Mouse (Mus musculus) spleen, adult 2 months (tissue): ENCODE measurements around the gene Eif2b4. TPM values are rescaled to one million over a fixed set of nuclear protein-coding genes. Genes with fewer than 3 reads are reported as not detected.

Experiments
- DNase-seq, 2 experiments: peaks; one replicate each; pipeline versions ENCODE4 v3.0.0 to v3.0.0-alpha.2; 2012 to 2021; ENCODE audit warnings: low spot score in 2 of 2, low read depth in 1 of 2
- H3K27ac ChIP-seq: fragments of 200-500 bp; 2 replicates; pipeline ENCODE4 v1.5.1; 2012; ENCODE audit warnings: low read length, inconsistent platforms; ENCODE audit not compliant: insufficient read depth
- H3K27me3 ChIP-seq: fragments of 200-500 bp; 2 replicates; pipeline ENCODE4 v1.6.1; 2012; ENCODE audit warnings: mild to moderate bottlenecking, moderate library complexity, low read length, inconsistent platforms; ENCODE audit not compliant: control insufficient read depth, insufficient read depth
- H3K36me3 ChIP-seq: fragments of 200-500 bp; 2 replicates; pipeline ENCODE4 v1.6.1; 2012; ENCODE audit warnings: mild to moderate bottlenecking, low read length, inconsistent platforms; ENCODE audit not compliant: control insufficient read depth, insufficient read depth
- H3K4me1 ChIP-seq: fragments of 200-500 bp; 2 replicates; pipeline ENCODE4 v1.6.1; 2011; ENCODE audit warnings: inconsistent platforms; ENCODE audit not compliant: control insufficient read depth, insufficient read depth, insufficient read length
- H3K4me3 ChIP-seq: fragments of 200-500 bp; 2 replicates; pipeline ENCODE4 v1.5.1; 2011; ENCODE audit warnings: mild to moderate bottlenecking, inconsistent platforms; ENCODE audit not compliant: insufficient read depth, insufficient read length; ENCODE audit errors: extremely low read depth
- CTCF ChIP-seq: fragments of 200-500 bp; IDR thresholded peaks from 2 replicates; pipeline ENCODE4 v1.5.1; 2011; ENCODE audit warnings: mild to moderate bottlenecking, inconsistent platforms; ENCODE audit not compliant: insufficient read depth, insufficient read length, insufficient replicate concordance; ENCODE audit errors: extremely low read depth
- POLR2A ChIP-seq: fragments of 200-500 bp; IDR thresholded peaks from 2 replicates; pipeline ENCODE4 v1.6.1; 2011; ENCODE audit warnings: low read depth, low read length, inconsistent platforms
- WGBS: fragments of 180-500 bp; shearing (Covaris S2); methylation state at CpG from one replicate; pipeline ENCODE4 v1.1.7; 2018; 5-methylcytosine and 5-hydroxymethylcytosine counted together
- polyA plus RNA-seq: library from polyadenylated mRNA; depleted of rRNA; stranded (reverse); fragments of >200 nt; gene quantifications from 2 replicates; pipeline ENCODE4 v1.2.3, GENCODE M21; 2012

The Eif2b4 gene
- polyA plus RNA-seq, 1 experiment: 31.9 TPM

GRCm38 (mm10) chr5:31194486-31195485 is 1.6 kb upstream of the Eif2b4 start:
- H3K4me1 ChIP-seq: peaks cover 7% of the 10 kb centered on the region; the same call in 1 of the 2 replicates
- 91% methylated on average over 16 of the region's 16 CpGs for WGBS
- no peak for TF ChIP-seq CTCF
- no peak overlapping the region for H3K27ac ChIP-seq
- peaks cover 52% of the 10 kb centered on the region for H3K36me3 ChIP-seq
- no peak overlapping the region for H3K4me3 ChIP-seq
- no peak for DNase-seq
- no peaks in the 10 kb centered on the region for H3K27me3 ChIP-seq

- Histone ChIP-seq H3K27me3 (no peaks in the 10 kb centered on the region), H3K36me3 (peaks cover 48% of the 10 kb centered on the region), H3K4me3 (peak overlapping the region; percentile 93), H3K27ac (peak overlapping the region; percentile 88), H3K4me1 (peaks cover 7% of the 10 kb centered on the region; the same call in 1 of the 2 replicates)
- no peak for TF ChIP-seq CTCF
- TF ChIP-seq POLR2A: no peak
- DNase-seq: no peak
- WGBS: 7% methylated on average over 25 of the region's 25 CpGs
These were observed 526 bp upstream of the Eif2b4 start for GRCm38 (mm10) chr5:31193631-31194281.

GRCm38 (mm10) chr5:31192045-31192938 is 938 bp downstream of the Eif2b4 start:
- Histone ChIP-seq H3K4me3 (peak overlapping the region; percentile 82), H3K27me3 (no peaks in the 10 kb centered on the region), H3K27ac (peak overlapping the region; percentile 88), H3K4me1 (peaks cover 7% of the 10 kb centered on the region; the same call in 1 of the 2 replicates), H3K36me3 (peaks cover 45% of the 10 kb centered on the region)
- no peak for TF ChIP-seq CTCF
- no peak for TF ChIP-seq POLR2A
- no peak for DNase-seq
- 9% methylated on average over 42 of the region's 42 CpGs for WGBS

- 95% methylated on average over 9 of the region's 9 CpGs for WGBS
- Histone ChIP-seq H3K4me3 (no peak overlapping the region), H3K27me3 (no peaks in the 10 kb centered on the region), H3K36me3 (peaks cover 32% of the 10 kb centered on the region), H3K27ac (no peak overlapping the region), H3K4me1 (peaks cover 7% of the 10 kb centered on the region; the same call in 1 of the 2 replicates)
- no peak for DNase-seq
- TF ChIP-seq POLR2A (no peak), CTCF (no peak)
These were observed 3.0 kb downstream of the Eif2b4 start for GRCm38 (mm10) chr5:31190201-31190600.

GRCm38 (mm10) chr5:31188223-31188840 is 4.9 kb downstream of the Eif2b4 start:
- Histone ChIP-seq H3K36me3 (peaks cover 31% of the 10 kb centered on the region), H3K27me3 (no peaks in the 10 kb centered on the region), H3K27ac (no peak overlapping the region), H3K4me3 (no peak overlapping the region), H3K4me1 (peaks cover 4% of the 10 kb centered on the region; the same call in 1 of the 2 replicates)
- 78% methylated on average over 4 of the region's 4 CpGs for WGBS
- TF ChIP-seq CTCF (peak; percentile 20; the same call in 1 of the 2 replicates), POLR2A (no peak)
- no peak for DNase-seq

- DNase-seq: no peak
- no peak overlapping the region for H3K4me3 ChIP-seq
- no peaks in the 10 kb centered on the region for H3K27me3 ChIP-seq
- H3K4me1 ChIP-seq: peaks cover 3% of the 10 kb centered on the region; the same call in 1 of the 2 replicates
- H3K36me3 ChIP-seq: peaks cover 15% of the 10 kb centered on the region
- WGBS: 68% methylated on average over 4 of the region's 4 CpGs
- no peak for TF ChIP-seq CTCF
- TF ChIP-seq POLR2A: no peak
- H3K27ac ChIP-seq: no peak overlapping the region
These were observed 9.6 kb downstream of the Eif2b4 start for GRCm38 (mm10) chr5:31183678-31184077.
